Mouse (Mus musculus) limb, embryonic 13.5 days (tissue): ENCODE measurements around the gene Atp6v0c. TPM values are rescaled to one million over a fixed set of nuclear protein-coding genes. Genes with fewer than 3 reads are reported as not detected.
A peak's percentile ranks its signal among the peaks of the same experiment; 100 is the strongest.

Experiments
- ATAC-seq: fragments of 200-750 bp; cut with Nextera tagmentation; 2 replicates; pipeline ENCODE4 v1.8.0; 2017; ENCODE audit warnings: low read depth, moderate number of reproducible peaks, moderate TSS enrichment; ENCODE audit not compliant: low FRiP score
- H3K27ac ChIP-seq: fragments of 300-500 bp; sonication (generic); 2 replicates; pipeline ENCODE4 v1.5.1; 2015; ENCODE audit warnings: inconsistent platforms, mild to moderate bottlenecking, moderate library complexity
- H3K27me3 ChIP-seq: fragments of 300-500 bp; sonication (generic); 2 replicates; pipeline ENCODE4 v1.6.1; 2015; ENCODE audit warnings: mild to moderate bottlenecking, inconsistent platforms
- H3K36me3 ChIP-seq: fragments of 300-500 bp; sonication (generic); 2 replicates; pipeline ENCODE4 v1.6.1; 2015; ENCODE audit warnings: inconsistent platforms, mild to moderate bottlenecking, moderate library complexity
- H3K4me1 ChIP-seq: fragments of 300-500 bp; sonication (generic); 2 replicates; pipeline ENCODE4 v1.6.1; 2015; ENCODE audit warnings: inconsistent platforms
- H3K4me2 ChIP-seq: fragments of 300-500 bp; sonication (generic); replicated peaks from 2 replicates; pipeline ENCODE4 v1.6.1; 2015; ENCODE audit warnings: inconsistent platforms, mild to moderate bottlenecking, moderate library complexity
- H3K4me3 ChIP-seq: fragments of 300-500 bp; sonication (generic); 2 replicates; pipeline ENCODE4 v1.5.1; 2015; ENCODE audit warnings: moderate library complexity, mild to moderate bottlenecking, inconsistent platforms
- H3K9ac ChIP-seq: fragments of 300-500 bp; sonication (generic); 2 replicates; pipeline ENCODE4 v1.6.1; 2015; ENCODE audit warnings: mild to moderate bottlenecking, inconsistent platforms
- H3K9me3 ChIP-seq: fragments of 300-500 bp; sonication (generic); 2 replicates; pipeline ENCODE4 v1.6.1; 2016; ENCODE audit warnings: inconsistent platforms
- WGBS: fragments of 180-500 bp; shearing (Covaris S2); methylation state at CpG from one replicate; pipeline ENCODE4 v1.1.7; 2015; 5-methylcytosine and 5-hydroxymethylcytosine counted together
- polyA plus RNA-seq: library from polyadenylated mRNA; unstranded; fragments of >200 nt; fragmentation: Nextera tagmentation; extraction: Ambion mirVana; gene quantifications from 2 replicates; pipeline ENCODE4 v1.2.1, GENCODE M21; 2015

Gene Atp6v0c
- polyA plus RNA-seq, 1 experiment from 2014 or later, result 446 TPM

GRCm38 (mm10) chr17:24206451-24207351, 37.2 kb upstream of the Atp6v0c start:
- Histone ChIP-seq H3K4me3 (peak overlapping the region; percentile 69), H3K9ac (peak overlapping the region; percentile 88), H3K9me3 (no peaks in the 10 kb centered on the region), H3K4me1 (peaks cover 79% of the 10 kb centered on the region), H3K4me2 (peak overlapping the region; percentile 98), H3K36me3 (no peaks in the 10 kb centered on the region), H3K27me3 (no peaks in the 10 kb centered on the region), H3K27ac (peak overlapping the region; percentile 52; the same call in 1 of the 2 replicates)
- 5% methylated on average over 62 of the region's 62 CpGs for WGBS
- ATAC-seq, result no peak

- Histone ChIP-seq H3K4me1 (peaks cover 72% of the 10 kb centered on the region), H3K4me3 (peak overlapping the region; percentile 69), H3K27ac (0 out of 2 replicates have a peak overlapping the region, but pooled peaks have one; percentile 52), H3K4me2 (peak overlapping the region; percentile 98), H3K36me3 (no peaks in the 10 kb centered on the region), H3K27me3 (no peaks in the 10 kb centered on the region), H3K9ac (peak overlapping the region; percentile 88), H3K9me3 (no peaks in the 10 kb centered on the region)
- WGBS, result 7% methylated on average over 15 of the region's 15 CpGs
- no peak for ATAC-seq
Observed at GRCm38 (mm10) chr17:24205908-24206361, 36.4 kb upstream of the Atp6v0c start.

GRCm38 (mm10) chr17:24205284-24205888, 35.9 kb upstream of the Atp6v0c start, which contains the start of gene Tbc1d24:
Gene Tbc1d24, minus strand, starts transcription at chr17:24205562.
- H3K4me1 ChIP-seq, result peaks cover 66% of the 10 kb centered on the region
- ATAC-seq, result peak; percentile 55

GRCm38 (mm10) chr17:24204846-24205245, 35.3 kb upstream of the Atp6v0c start:
- Histone ChIP-seq H3K9ac (peak overlapping the region; percentile 88), H3K4me2 (peak overlapping the region; percentile 98), H3K36me3 (no peaks in the 10 kb centered on the region), H3K9me3 (no peaks in the 10 kb centered on the region), H3K4me3 (peak overlapping the region; percentile 69), H3K27ac (no peak overlapping the region; the same call in 1 of the 2 replicates), H3K27me3 (no peaks in the 10 kb centered on the region), H3K4me1 (peaks cover 61% of the 10 kb centered on the region)
- WGBS, result 8% methylated on average over 7 of the region's 7 CpGs
- ATAC-seq, result no peak

More at GRCm38 (mm10) chr17:24205284-24205888, 35.9 kb upstream of the Atp6v0c start, which contains the start of gene Tbc1d24:
- no peaks in the 10 kb centered on the region for H3K27me3 ChIP-seq
- peak within 1 kb of the TSS; percentile 69 for H3K4me3 ChIP-seq
- H3K27ac ChIP-seq, result peak within 1 kb of the TSS; percentile 52; the same call in 1 of the 2 replicates
- peak within 1 kb of the TSS; percentile 98 for H3K4me2 ChIP-seq
- no peaks in the 10 kb centered on the region for H3K36me3 ChIP-seq
- peak within 1 kb of the TSS; percentile 88 for H3K9ac ChIP-seq
- no peaks in the 10 kb centered on the region for H3K9me3 ChIP-seq
- under 1% methylated on average over 62 of the region's 65 CpGs for WGBS

- ATAC-seq, result no peak
- Histone ChIP-seq H3K27me3 (no peaks in the 10 kb centered on the region), H3K27ac (no peak overlapping the region), H3K9me3 (no peaks in the 10 kb centered on the region), H3K4me2 (peak overlapping the region; percentile 98), H3K4me1 (peaks cover 56% of the 10 kb centered on the region), H3K36me3 (no peaks in the 10 kb centered on the region), H3K9ac (peak overlapping the region; percentile 40; the same call in 1 of the 2 replicates), H3K4me3 (peak overlapping the region; percentile 69)
- WGBS, result 73% methylated on average over 3 of the region's 3 CpGs
Observed at GRCm38 (mm10) chr17:24203611-24204534, 34.4 kb upstream of the Atp6v0c start.

GRCm38 (mm10) chr17:24203068-24203467, 33.6 kb upstream of the Atp6v0c start:
- ATAC-seq, result no peak
- no peaks in the 10 kb centered on the region for H3K27me3 ChIP-seq
- H3K27ac ChIP-seq, result peak overlapping the region; percentile 2; the same call in 1 of the 2 replicates
- 62% methylated on average over 4 of the region's 4 CpGs for WGBS
- peak overlapping the region; percentile 53 for H3K9ac ChIP-seq
- no peaks in the 10 kb centered on the region for H3K9me3 ChIP-seq
- no peak overlapping the region; the same call in 1 of the 2 replicates for H3K4me2 ChIP-seq
- no peak overlapping the region for H3K4me3 ChIP-seq
- H3K4me1 ChIP-seq, result peaks cover 49% of the 10 kb centered on the region
- H3K36me3 ChIP-seq, result no peaks in the 10 kb centered on the region

- Histone ChIP-seq H3K9me3 (no peaks in the 10 kb centered on the region), H3K9ac (no peak overlapping the region), H3K27ac (no peak overlapping the region), H3K4me3 (no peak overlapping the region), H3K4me2 (no peak overlapping the region), H3K36me3 (no peaks in the 10 kb centered on the region), H3K4me1 (peaks cover 29% of the 10 kb centered on the region), H3K27me3 (no peaks in the 10 kb centered on the region)
- no peak for ATAC-seq
- WGBS, result 78% methylated on average over 4 of the region's 4 CpGs
Observed at GRCm38 (mm10) chr17:24201092-24201491, 31.6 kb upstream of the Atp6v0c start.

- no peak overlapping the region for H3K4me3 ChIP-seq
- H3K4me1 ChIP-seq, result peaks cover 22% of the 10 kb centered on the region
- H3K4me2 ChIP-seq, result no peak overlapping the region
- no peaks in the 10 kb centered on the region for H3K36me3 ChIP-seq
- 64% methylated on average over 4 of the region's 4 CpGs for WGBS
- ATAC-seq, result no peak
- no peak overlapping the region for H3K27ac ChIP-seq
- no peaks in the 10 kb centered on the region for H3K9me3 ChIP-seq
- H3K27me3 ChIP-seq, result no peaks in the 10 kb centered on the region
- H3K9ac ChIP-seq, result no peak overlapping the region
Observed at GRCm38 (mm10) chr17:24199741-24200140, 30.2 kb upstream of the Atp6v0c start.

- Histone ChIP-seq H3K36me3 (no peaks in the 10 kb centered on the region), H3K4me3 (no peak overlapping the region), H3K27me3 (no peaks in the 10 kb centered on the region), H3K4me1 (peaks cover 22% of the 10 kb centered on the region), H3K9me3 (no peaks in the 10 kb centered on the region), H3K4me2 (no peak overlapping the region), H3K27ac (no peak overlapping the region), H3K9ac (no peak overlapping the region)
- WGBS, result 78% methylated on average over 4 of the region's 4 CpGs
- ATAC-seq, result no peak
Observed at GRCm38 (mm10) chr17:24199252-24199651, 29.8 kb upstream of the Atp6v0c start.

- no peaks in the 10 kb centered on the region for H3K9me3 ChIP-seq
- peaks cover 25% of the 10 kb centered on the region for H3K4me1 ChIP-seq
- 0 out of 2 replicates have a peak overlapping the region, but pooled peaks have one; percentile 4 for H3K9ac ChIP-seq
- no peak overlapping the region for H3K27ac ChIP-seq
- ATAC-seq, result no peak
- no peaks in the 10 kb centered on the region for H3K36me3 ChIP-seq
- H3K4me3 ChIP-seq, result no peak overlapping the region
- no peak overlapping the region for H3K4me2 ChIP-seq
- H3K27me3 ChIP-seq, result no peaks in the 10 kb centered on the region
- WGBS, result 71% methylated on average over 15 of the region's 15 CpGs
Observed at GRCm38 (mm10) chr17:24197032-24197824, 27.7 kb upstream of the Atp6v0c start.

GRCm38 (mm10) chr17:24195349-24195748, 25.8 kb upstream of the Atp6v0c start:
- Histone ChIP-seq H3K4me3 (no peak overlapping the region), H3K9me3 (no peaks in the 10 kb centered on the region), H3K4me1 (peaks cover 32% of the 10 kb centered on the region), H3K4me2 (no peak overlapping the region), H3K36me3 (no peaks in the 10 kb centered on the region), H3K27ac (no peak overlapping the region), H3K27me3 (no peaks in the 10 kb centered on the region), H3K9ac (no peak overlapping the region)
- ATAC-seq, result no peak
- WGBS, result 70% methylated on average over 2 of the region's 2 CpGs
